Mouse (Mus musculus): ENCODE measurements at regions not wholly inside any gene's neighbourhood (a gene's known extent, or its start where the extent isn't known, plus 50 kb on each side); places are given as distances from the start of the nearest gene placed in this dataset.
"Not testable (repeated sequence)": the region's sequence is repeated elsewhere in the genome, so short reads cannot be mapped to it uniquely, and the experiment has no call there.

GRCm38 (mm10) chr7:61615156-61615555 is 731.2 kb upstream of the Ndn start:
- Histone ChIP-seq H3K27ac (no peak overlapping the region), H3K4me2 (no peak overlapping the region), H3K4me1 (no peaks in the 10 kb centered on the region), H3K9ac (no peak overlapping the region), H3K9me3 (no peaks in the 10 kb centered on the region), H3K27me3 (no peaks in the 10 kb centered on the region), H3K36me3 (replicated peaks) (no peaks in the 10 kb centered on the region), H3K4me3 (replicated peaks) (no peak overlapping the region)
- ATAC-seq (ENCODE audit: low FRiP score): no peak

- no peak overlapping the region for H3K4me3 ChIP-seq (replicated peaks)
- no peak for ATAC-seq (ENCODE audit: low FRiP score)
- 72% methylated on average over 4 of the region's 4 CpGs for WGBS
Measured at GRCm38 (mm10) chr7:61644893-61645545, 701.4 kb upstream of the Ndn start.

DNA sequence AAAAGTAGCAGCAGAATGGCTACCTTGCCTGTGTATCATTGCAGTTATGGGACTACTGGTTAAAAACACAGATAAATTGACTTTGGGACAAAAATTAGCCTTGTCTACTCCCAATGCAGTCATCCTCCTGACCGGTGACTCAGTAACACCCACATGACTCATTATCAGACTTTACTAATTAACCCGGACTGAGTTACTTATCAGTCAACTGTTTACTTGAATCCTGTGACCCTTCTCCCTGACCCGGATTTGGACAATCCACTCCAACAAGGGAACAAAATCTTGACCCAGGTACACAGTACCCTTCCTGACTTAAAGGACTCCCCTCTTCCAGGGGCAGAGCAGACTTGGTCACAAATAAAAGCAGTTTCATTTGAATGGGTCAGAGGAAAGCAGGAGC is 688.3 kb upstream of the Ndn start:
- Histone ChIP-seq H3K27me3 (no peaks in the 10 kb centered on the region), H3K9me3 (no peaks in the 10 kb centered on the region), H3K4me2 (no peak overlapping the region), H3K27ac (no peak overlapping the region), H3K36me3 (replicated peaks) (no peaks in the 10 kb centered on the region), H3K9ac (no peak overlapping the region), H3K4me1 (no peaks in the 10 kb centered on the region), H3K4me3 (replicated peaks) (no peak overlapping the region)
- 97% methylated on average over 3 of the region's 3 CpGs for WGBS
- ATAC-seq (ENCODE audit: low FRiP score): no peak

More at GRCm38 (mm10) chr7:61644893-61645545, 701.4 kb upstream of the Ndn start:
- Histone ChIP-seq H3K36me3 (replicated peaks) (no peaks in the 10 kb centered on the region), H3K9ac (no peak overlapping the region), H3K4me1 (no peaks in the 10 kb centered on the region), H3K27me3 (no peaks in the 10 kb centered on the region), H3K4me2 (no peak overlapping the region), H3K27ac (no peak overlapping the region), H3K9me3 (peaks cover 15% of the 10 kb centered on the region; the same call in 1 of the 2 replicates)

DNA sequence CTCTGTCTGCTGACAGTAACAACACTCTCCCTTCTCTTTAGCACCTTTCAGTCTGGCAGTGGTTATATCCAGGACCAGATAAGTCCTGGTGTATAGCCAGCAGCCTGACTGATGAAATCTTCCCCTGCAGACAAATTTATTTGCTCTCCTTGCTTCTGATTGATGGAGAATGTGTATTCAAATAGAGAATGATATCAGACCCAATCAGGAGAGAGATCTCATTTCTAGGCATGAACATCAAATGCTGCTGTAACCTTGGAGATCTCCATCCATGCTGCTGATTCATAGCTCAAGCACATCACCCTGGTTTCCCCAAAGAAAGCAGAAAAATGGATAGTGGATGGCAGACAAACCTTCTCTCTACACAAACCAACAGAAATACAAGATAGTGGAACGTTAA is 663.3 kb upstream of the Ndn start:
- no peaks in the 10 kb centered on the region for H3K9me3 ChIP-seq
- no peaks in the 10 kb centered on the region for H3K36me3 ChIP-seq (replicated peaks)
- no peak overlapping the region for H3K27ac ChIP-seq
- no peaks in the 10 kb centered on the region for H3K4me1 ChIP-seq
- WGBS: 87% methylated on average over 1 of the region's 1 CpGs
- H3K4me2 ChIP-seq: no peak overlapping the region
- no peak for ATAC-seq (ENCODE audit: low FRiP score)
- no peak overlapping the region for H3K9ac ChIP-seq
- H3K4me3 ChIP-seq (replicated peaks): no peak overlapping the region
- no peaks in the 10 kb centered on the region for H3K27me3 ChIP-seq

DNA sequence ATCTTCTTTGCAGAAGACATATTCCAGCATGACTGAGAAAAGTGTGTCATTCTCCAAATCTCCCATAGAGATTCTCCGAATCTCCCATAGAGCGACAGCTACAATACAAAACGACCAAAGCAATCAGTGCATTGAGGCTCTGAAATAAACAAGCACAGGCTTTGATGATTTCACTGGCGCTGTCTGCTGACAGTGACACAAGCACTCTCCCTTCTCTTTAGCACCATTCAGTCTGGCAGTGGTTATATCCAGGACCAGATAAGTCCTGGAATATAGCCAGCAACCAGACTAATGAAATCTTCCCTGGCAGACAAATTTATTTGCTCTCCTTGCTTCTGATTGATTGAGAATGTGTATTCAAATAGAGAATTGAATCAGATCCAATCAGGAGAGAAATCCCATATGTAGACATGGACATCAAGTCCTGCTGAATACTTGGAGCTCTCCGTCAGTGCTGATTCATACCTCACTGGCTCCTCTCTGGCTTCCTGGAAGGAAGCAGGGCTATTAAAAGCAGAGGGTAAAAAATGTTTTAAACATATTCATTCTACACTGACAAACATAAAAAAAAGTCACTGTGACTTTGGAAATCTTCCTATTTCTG is 661.2 kb upstream of the Ndn start:
- H3K4me2 ChIP-seq: no peak overlapping the region
- no peaks in the 10 kb centered on the region for H3K4me1 ChIP-seq
- H3K4me3 ChIP-seq (replicated peaks): no peak overlapping the region
- no peak overlapping the region for H3K9ac ChIP-seq
- H3K36me3 ChIP-seq (replicated peaks): no peaks in the 10 kb centered on the region
- ATAC-seq (ENCODE audit: low FRiP score): no peak
- no peaks in the 10 kb centered on the region for H3K27me3 ChIP-seq
- H3K9me3 ChIP-seq: no peaks in the 10 kb centered on the region
- WGBS: 71% methylated on average over 5 of the region's 5 CpGs
- H3K27ac ChIP-seq: no peak overlapping the region

DNA sequence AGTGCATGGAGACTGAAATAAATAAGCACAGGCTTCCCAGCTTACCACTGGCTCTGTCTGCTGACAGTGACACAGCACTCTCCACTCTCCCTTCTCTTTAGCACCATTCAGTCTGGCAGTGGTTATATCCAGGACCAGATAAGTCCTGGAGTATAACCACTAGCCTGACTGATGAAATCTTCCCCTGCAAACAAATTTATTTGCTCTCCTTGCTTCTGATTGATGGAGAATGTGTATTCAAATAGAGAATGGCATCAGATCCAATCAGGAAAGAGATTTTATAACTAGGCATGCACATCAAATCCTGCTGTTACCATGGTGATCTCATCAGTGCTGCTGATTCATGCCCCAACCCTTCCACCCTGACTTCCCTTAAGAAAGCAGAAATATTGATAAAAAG is 620.2 kb upstream of the Ndn start:
- no peak overlapping the region for H3K4me3 ChIP-seq (replicated peaks)
- no peaks in the 10 kb centered on the region for H3K9me3 ChIP-seq
- no peaks in the 10 kb centered on the region for H3K4me1 ChIP-seq
- no peak overlapping the region for H3K9ac ChIP-seq
- H3K27me3 ChIP-seq: no peaks in the 10 kb centered on the region
- ATAC-seq (ENCODE audit: low FRiP score): 0 out of 2 replicates have a peak, but pooled peaks have one; percentile 41
- H3K27ac ChIP-seq: no peak overlapping the region
- no peak overlapping the region for H3K4me2 ChIP-seq
- no peaks in the 10 kb centered on the region for H3K36me3 ChIP-seq (replicated peaks)

- Histone ChIP-seq H3K4me1 (no peaks in the 10 kb centered on the region), H3K27ac (no peak overlapping the region), H3K9ac (no peak overlapping the region), H3K27me3 (no peaks in the 10 kb centered on the region), H3K9me3 (no peaks in the 10 kb centered on the region), H3K36me3 (replicated peaks) (no peaks in the 10 kb centered on the region), H3K4me2 (no peak overlapping the region), H3K4me3 (replicated peaks) (no peak overlapping the region)
- ATAC-seq (ENCODE audit: low FRiP score): no peak
- WGBS: 71% methylated on average over 1 of the region's 1 CpGs
Measured at GRCm38 (mm10) chr7:61737511-61737910, 608.9 kb upstream of the Ndn start.

- H3K27me3 ChIP-seq; H3K4me3 ChIP-seq (replicated peaks); H3K4me2 ChIP-seq; H3K36me3 ChIP-seq (replicated peaks); H3K9ac ChIP-seq; ATAC-seq (ENCODE audit: low FRiP score); H3K4me1 ChIP-seq; H3K27ac ChIP-seq; H3K9me3 ChIP-seq: not testable (repeated sequence)
- no CpG with 5 or more reads among the region's 1 CpGs for WGBS
Measured at GRCm38 (mm10) chr7:61739336-61739735, 607.0 kb upstream of the Ndn start.

- Histone ChIP-seq H3K9me3 (no peaks in the 10 kb centered on the region), H3K4me3 (replicated peaks) (no peak overlapping the region), H3K27ac (no peak overlapping the region), H3K9ac (no peak overlapping the region), H3K4me1 (no peaks in the 10 kb centered on the region), H3K36me3 (replicated peaks) (no peaks in the 10 kb centered on the region), H3K4me2 (no peak overlapping the region), H3K27me3 (no peaks in the 10 kb centered on the region)
- ATAC-seq (ENCODE audit: low FRiP score): no peak
Measured at GRCm38 (mm10) chr7:61769826-61770225, 576.5 kb upstream of the Ndn start.

- H3K9ac ChIP-seq: no peak overlapping the region
- H3K4me3 ChIP-seq (replicated peaks): no peak overlapping the region
- H3K27me3 ChIP-seq: no peaks in the 10 kb centered on the region
- no peak for ATAC-seq (ENCODE audit: low FRiP score)
- H3K9me3 ChIP-seq: no peaks in the 10 kb centered on the region
- no peak overlapping the region for H3K4me2 ChIP-seq
- no peak overlapping the region for H3K27ac ChIP-seq
- no peaks in the 10 kb centered on the region for H3K36me3 ChIP-seq (replicated peaks)
- 78% methylated on average over 5 of the region's 5 CpGs for WGBS
- H3K4me1 ChIP-seq: no peaks in the 10 kb centered on the region
Measured at GRCm38 (mm10) chr7:61790113-61790796, 556.1 kb upstream of the Ndn start.

GRCm38 (mm10) chr7:61836827-61837226 is 509.5 kb upstream of the Ndn start:
- Histone ChIP-seq H3K27me3 (no peaks in the 10 kb centered on the region), H3K27ac (peak overlapping the region; percentile 65), H3K9me3 (no peaks in the 10 kb centered on the region), H3K4me1 (peaks cover 4% of the 10 kb centered on the region; the same call in 1 of the 2 replicates), H3K36me3 (replicated peaks) (no peaks in the 10 kb centered on the region), H3K9ac (no peak overlapping the region), H3K4me2 (no peak overlapping the region), H3K4me3 (replicated peaks) (no peak overlapping the region)
- no peak for ATAC-seq (ENCODE audit: low FRiP score)
- WGBS: 67% methylated on average over 1 of the region's 1 CpGs

GRCm38 (mm10) chr7:61837240-61837639 is 509.1 kb upstream of the Ndn start:
- no peak overlapping the region for H3K9ac ChIP-seq
- peak overlapping the region; percentile 65 for H3K27ac ChIP-seq
- H3K36me3 ChIP-seq (replicated peaks): no peaks in the 10 kb centered on the region
- no peak overlapping the region for H3K4me3 ChIP-seq (replicated peaks)
- no peaks in the 10 kb centered on the region for H3K9me3 ChIP-seq
- H3K4me2 ChIP-seq: 0 out of 2 replicates have a peak overlapping the region, but pooled peaks have one; percentile 17
- H3K4me1 ChIP-seq: peaks cover 4% of the 10 kb centered on the region; the same call in 1 of the 2 replicates
- no peaks in the 10 kb centered on the region for H3K27me3 ChIP-seq
- peak; percentile 95 for ATAC-seq (ENCODE audit: low FRiP score)

GRCm38 (mm10) chr7:61851949-61852348 is 494.4 kb upstream of the Ndn start:
- no peak overlapping the region for H3K9ac ChIP-seq
- no peak for ATAC-seq (ENCODE audit: low FRiP score)
- no peaks in the 10 kb centered on the region for H3K27me3 ChIP-seq
- no peak overlapping the region for H3K4me2 ChIP-seq
- no peak overlapping the region for H3K27ac ChIP-seq
- H3K36me3 ChIP-seq (replicated peaks): no peaks in the 10 kb centered on the region
- no peaks in the 10 kb centered on the region for H3K4me1 ChIP-seq
- no peaks in the 10 kb centered on the region for H3K9me3 ChIP-seq
- H3K4me3 ChIP-seq (replicated peaks): no peak overlapping the region
- 78% methylated on average over 1 of the region's 1 CpGs for WGBS
